Mouse (Mus musculus) midbrain, postnatal 0 days (tissue): ENCODE data around the gene Tcf7l2. TPM values are rescaled to one million over a fixed set of nuclear protein-coding genes. Genes with fewer than 3 reads are reported as not detected.

Experiments used
- ATAC-seq: fragments of 200-750 bp; cut with Nextera tagmentation; 2 replicates; pipeline ENCODE4 v1.8.0; 2017; ENCODE audit warnings: moderate number of reproducible peaks, mild to moderate bottlenecking, moderate TSS enrichment, moderate library complexity; ENCODE audit not compliant: low FRiP score
- DNase-seq: peaks from one replicate; pipeline ENCODE4 v3.0.0-alpha.2; 2015; ENCODE audit warnings: low spot score
- H3K27ac ChIP-seq: fragments of 300-500 bp; sonication (generic); 2 replicates; pipeline ENCODE4 v1.5.1; 2014; ENCODE audit warnings: low read depth, mild to moderate bottlenecking, low read length, mixed read lengths
- H3K27me3 ChIP-seq: fragments of 300-500 bp; sonication (generic); 2 replicates; pipeline ENCODE4 v1.6.1; 2014; ENCODE audit warnings: low read length, control low read depth, mixed read lengths; ENCODE audit not compliant: insufficient read depth
- H3K36me3 ChIP-seq: fragments of 300-500 bp; sonication (generic); 2 replicates; pipeline ENCODE4 v1.6.1; 2014; ENCODE audit warnings: low read length, control low read depth, mixed read lengths; ENCODE audit not compliant: insufficient read depth
- H3K4me1 ChIP-seq: fragments of 300-500 bp; sonication (generic); 2 replicates; pipeline ENCODE4 v1.6.1; 2014; ENCODE audit warnings: mild to moderate bottlenecking, control low read depth, antibody characterized with exemption, low read length, mixed read lengths; ENCODE audit not compliant: insufficient read depth
- H3K4me2 ChIP-seq: fragments of 300-500 bp; sonication (generic); 2 replicates; pipeline ENCODE4 v1.6.1; 2014; ENCODE audit warnings: low read depth, mild to moderate bottlenecking, low read length, mixed read lengths; ENCODE audit not compliant: poor library complexity, severe bottlenecking
- H3K4me3 ChIP-seq: fragments of 300-500 bp; sonication (generic); 2 replicates; pipeline ENCODE4 v1.5.1; 2014; ENCODE audit warnings: low read depth, mild to moderate bottlenecking, low read length, moderate library complexity
- H3K9ac ChIP-seq: fragments of 300-500 bp; sonication (generic); replicated peaks from 2 replicates; pipeline ENCODE4 v1.6.1; 2014; ENCODE audit warnings: mild to moderate bottlenecking, low read length, moderate library complexity, mixed read lengths; ENCODE audit not compliant: poor library complexity, severe bottlenecking
- H3K9me3 ChIP-seq: fragments of 300-500 bp; sonication (generic); 2 replicates; pipeline ENCODE4 v1.6.1; 2016; ENCODE audit warnings: low read length, control low read depth
- CTCF ChIP-seq: IDR thresholded peaks from 2 replicates; pipeline ENCODE4 v1.5.1; 2016; ENCODE audit warnings: antibody characterized with exemption, mild to moderate bottlenecking
- WGBS: fragments of 180-500 bp; shearing (Covaris S2); extraction: QIAGEN DNeasy Blood & Tissue Kit; methylation state at CpG from one replicate; pipeline ENCODE4 v1.1.7; 2014; 5-methylcytosine and 5-hydroxymethylcytosine counted together
- polyA plus RNA-seq: library from polyadenylated mRNA; unstranded; fragments of >200 nt; fragmentation: Nextera tagmentation; extraction: Ambion mirVana; gene quantifications from 2 replicates; pipeline ENCODE4 v1.2.1, GENCODE M21; 2015
- total RNA-seq: library from RNA; depleted of rRNA; stranded (reverse); fragments of >200 nt; gene quantifications from 2 replicates; pipeline ENCODE4 v1.2.3, GENCODE M21; 2014

The Tcf7l2 gene
- total and polyA plus RNA-seq, 2 experiments from 2014 or later, result 67.2 to 861 TPM

DNA sequence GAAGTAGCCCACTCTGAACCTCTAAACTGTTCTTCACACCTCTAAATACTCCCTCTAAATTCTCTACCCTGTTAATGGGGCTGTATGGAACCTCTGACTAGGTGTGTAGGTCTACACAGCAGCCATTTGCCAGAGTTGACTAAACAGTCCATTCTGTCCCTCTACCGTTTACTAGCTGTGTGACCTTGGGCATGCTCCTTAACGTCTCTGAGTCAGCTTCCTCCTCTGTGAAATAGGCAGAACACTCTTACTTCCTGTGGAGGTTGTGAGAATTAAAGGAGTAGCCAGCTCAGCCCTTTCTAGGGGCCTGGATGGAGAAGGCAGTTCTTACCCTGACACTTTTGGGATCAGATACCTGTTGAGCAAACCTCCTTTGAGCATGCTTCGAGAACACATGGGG lies 120.9 kb downstream of the Tcf7l2 start:
- no peak for TF ChIP-seq CTCF
- no peaks in the 10 kb centered on the region for H3K4me1 ChIP-seq

DNA sequence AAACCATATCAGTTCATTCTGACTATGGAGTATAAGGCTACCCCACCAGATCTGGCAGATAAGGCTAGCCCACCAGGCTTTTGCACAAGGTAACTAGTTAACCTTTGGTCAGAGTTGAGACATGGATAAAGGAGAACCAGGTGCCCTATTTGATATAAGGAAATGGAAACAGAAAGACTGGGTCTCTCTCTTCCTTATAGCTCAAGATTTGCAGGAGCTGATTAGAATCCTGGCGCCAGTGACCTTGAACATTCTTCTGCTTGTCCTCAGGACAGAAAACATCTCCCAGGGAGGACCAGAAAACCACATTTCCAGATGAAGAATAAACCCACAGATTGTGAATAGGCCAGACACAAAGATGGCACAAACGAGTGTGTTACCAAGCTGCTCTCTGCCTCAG lies 123.4 kb downstream of the Tcf7l2 start:
- H3K4me3 ChIP-seq, result no peak overlapping the region
- H3K27me3 ChIP-seq, result no peaks in the 10 kb centered on the region
- WGBS, result 100% methylated on average over 2 of the region's 2 CpGs
- DNase-seq (no peak), ATAC-seq (no peak)
- no peak overlapping the region for H3K9ac ChIP-seq
- no peak overlapping the region for H3K4me2 ChIP-seq
- no peaks in the 10 kb centered on the region for H3K4me1 ChIP-seq
- H3K27ac ChIP-seq, result no peak overlapping the region
- no peaks in the 10 kb centered on the region for H3K9me3 ChIP-seq
- H3K36me3 ChIP-seq, result 0 out of 2 replicates have a peak, but pooled peaks cover 5% of the 10 kb centered on the region
- no peak for TF ChIP-seq CTCF

More for the DNA sequence above, 120.9 kb downstream of the Tcf7l2 start:
- Histone ChIP-seq H3K4me3 (no peak overlapping the region), H3K9me3 (no peaks in the 10 kb centered on the region), H3K36me3 (0 out of 2 replicates have a peak, but pooled peaks cover 5% of the 10 kb centered on the region), H3K27ac (no peak overlapping the region), H3K4me2 (no peak overlapping the region), H3K9ac (no peak overlapping the region), H3K27me3 (no peaks in the 10 kb centered on the region)
- ATAC-seq, result no peak
- no peak for DNase-seq
- 91% methylated on average over 3 of the region's 3 CpGs for WGBS

DNA sequence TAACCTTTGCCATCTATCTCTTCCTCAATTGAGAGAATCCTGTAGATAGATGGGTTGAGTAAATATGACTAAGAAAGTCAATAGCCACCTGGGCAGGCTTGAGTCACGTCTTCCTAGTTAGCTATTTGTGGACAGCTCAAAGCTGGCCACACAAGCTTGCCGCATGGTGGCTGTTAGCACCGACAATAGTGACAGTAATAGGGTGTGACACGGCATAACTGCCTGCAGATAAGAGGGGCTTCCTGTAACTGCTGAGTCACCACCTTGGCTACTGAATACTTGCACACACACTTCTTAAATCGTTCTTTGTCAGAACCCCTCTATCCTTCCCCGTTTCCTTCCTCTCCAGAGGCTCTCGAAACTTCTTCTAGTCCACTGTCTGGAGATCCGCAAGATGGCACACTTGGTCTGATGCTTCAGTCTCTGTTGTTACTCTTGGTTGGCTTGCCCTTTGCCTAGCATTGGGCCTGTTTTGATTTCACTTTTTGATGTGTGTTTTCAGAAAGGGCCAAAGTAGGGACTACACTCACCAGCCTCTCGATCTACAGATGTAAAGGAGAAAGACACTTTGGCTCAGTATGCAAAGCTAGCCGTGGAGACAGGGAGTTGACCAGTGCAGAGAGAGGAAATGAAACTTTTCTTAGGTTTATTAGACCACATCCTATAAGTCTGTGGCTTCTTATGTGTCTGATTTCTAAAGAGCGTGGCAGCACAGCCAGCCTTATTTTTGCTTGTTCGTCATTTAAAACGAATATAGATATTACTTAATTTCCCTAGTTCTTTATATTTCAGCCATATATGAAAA lies 124.4 kb downstream of the Tcf7l2 start:
- Histone ChIP-seq H3K9ac (no peak overlapping the region), H3K27ac (no peak overlapping the region), H3K9me3 (no peaks in the 10 kb centered on the region), H3K4me1 (no peaks in the 10 kb centered on the region), H3K4me3 (no peak overlapping the region), H3K27me3 (no peaks in the 10 kb centered on the region), H3K4me2 (no peak overlapping the region), H3K36me3 (0 out of 2 replicates have a peak, but pooled peaks cover 5% of the 10 kb centered on the region)
- 84% methylated on average over 13 of the region's 13 CpGs for WGBS
- no peak for TF ChIP-seq CTCF
- DNase-seq (no peak), ATAC-seq (no peak)

DNA sequence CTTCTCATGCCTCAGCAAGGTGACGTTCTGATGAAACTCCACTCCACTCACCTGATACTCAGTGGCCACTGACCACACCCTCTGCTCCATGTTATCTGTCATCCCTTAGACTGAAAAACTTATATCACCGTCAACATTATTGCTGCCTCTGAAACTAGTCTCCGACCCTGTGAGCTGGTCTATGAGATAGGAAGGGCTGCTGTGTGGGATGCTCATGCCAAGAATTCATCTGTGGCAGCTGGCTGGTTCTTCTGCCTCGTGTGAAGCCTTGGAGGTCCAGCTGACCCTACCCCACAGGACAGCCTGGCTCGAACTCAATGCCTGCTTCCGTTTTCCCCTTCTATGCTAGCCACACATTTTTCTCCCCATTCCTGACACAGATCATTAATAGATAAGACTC lies 125.6 kb downstream of the Tcf7l2 start:
- no peak for ATAC-seq

DNA sequence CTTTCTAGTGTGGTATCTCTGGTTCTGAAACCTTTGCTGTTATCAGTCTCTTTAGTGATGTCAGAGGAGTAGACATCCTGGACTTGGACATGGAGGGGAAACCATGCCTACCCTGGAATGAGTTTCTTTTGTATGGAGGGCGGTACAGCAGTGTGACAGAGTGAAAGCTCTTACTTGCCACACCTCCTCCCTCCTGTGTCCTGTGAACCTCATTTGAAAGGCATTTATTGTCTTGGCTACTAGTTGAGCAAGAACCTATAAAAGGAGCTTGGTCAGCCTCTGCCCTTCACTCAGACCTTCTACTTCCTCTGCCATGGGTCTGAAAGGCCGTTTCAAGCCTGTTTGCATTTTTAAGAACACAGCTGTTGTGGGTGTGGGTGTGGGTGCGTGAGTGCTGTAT lies 126.3 kb downstream of the Tcf7l2 start:
- WGBS, result 74% methylated on average over 3 of the region's 3 CpGs
- no peak for ATAC-seq
- no peak overlapping the region for H3K4me3 ChIP-seq
- H3K9ac ChIP-seq, result no peak overlapping the region
- TF ChIP-seq CTCF, result no peak
- DNase-seq, result no peak
- H3K27me3 ChIP-seq, result no peaks in the 10 kb centered on the region
- no peak overlapping the region for H3K4me2 ChIP-seq
- H3K4me1 ChIP-seq, result no peaks in the 10 kb centered on the region
- H3K9me3 ChIP-seq, result no peaks in the 10 kb centered on the region
- H3K36me3 ChIP-seq, result 0 out of 2 replicates have a peak, but pooled peaks cover 5% of the 10 kb centered on the region
- no peak overlapping the region for H3K27ac ChIP-seq

More for the DNA sequence above, 125.6 kb downstream of the Tcf7l2 start:
- H3K9me3 ChIP-seq, result no peaks in the 10 kb centered on the region
- no peak overlapping the region for H3K4me2 ChIP-seq
- H3K9ac ChIP-seq, result no peak overlapping the region
- WGBS, result 86% methylated on average over 6 of the region's 6 CpGs
- H3K36me3 ChIP-seq, result 0 out of 2 replicates have a peak, but pooled peaks cover 5% of the 10 kb centered on the region
- no peak for TF ChIP-seq CTCF
- H3K4me1 ChIP-seq, result no peaks in the 10 kb centered on the region
- no peaks in the 10 kb centered on the region for H3K27me3 ChIP-seq
- DNase-seq, result no peak
- no peak overlapping the region for H3K4me3 ChIP-seq
- no peak overlapping the region for H3K27ac ChIP-seq

DNA sequence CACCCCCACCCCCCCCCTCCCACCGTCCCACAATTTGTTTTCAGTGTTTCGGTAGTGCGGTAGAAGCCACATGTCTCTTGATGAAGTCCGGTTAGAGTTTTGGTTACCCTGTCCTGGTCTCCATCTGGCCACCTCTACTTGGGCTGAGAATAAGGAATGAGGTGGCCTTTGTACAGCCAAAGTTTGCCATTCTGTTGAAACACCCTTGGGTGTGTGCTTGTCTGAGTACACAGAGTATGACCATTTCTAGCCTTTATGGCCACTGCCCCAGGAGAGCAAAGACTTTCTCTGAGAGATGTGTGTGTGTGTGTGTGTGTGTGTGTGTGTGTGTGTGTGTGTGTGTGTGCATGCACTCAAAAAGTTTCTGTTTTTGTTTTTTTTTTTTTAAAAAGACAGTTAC lies 127.0 kb downstream of the Tcf7l2 start:
- ATAC-seq, result no peak
- Histone ChIP-seq H3K4me1 (no peaks in the 10 kb centered on the region), H3K9ac (no peak overlapping the region), H3K27me3 (no peaks in the 10 kb centered on the region), H3K4me3 (no peak overlapping the region), H3K4me2 (no peak overlapping the region), H3K27ac (no peak overlapping the region), H3K9me3 (no peaks in the 10 kb centered on the region), H3K36me3 (0 out of 2 replicates have a peak, but pooled peaks cover 5% of the 10 kb centered on the region)
- DNase-seq, result no peak
- TF ChIP-seq CTCF, result no peak
- WGBS, result 98% methylated on average over 4 of the region's 4 CpGs
